Mouse (Mus musculus) midbrain, embryonic 15.5 days (tissue): ENCODE data around the gene Slc16a6. TPM values are rescaled to one million over a fixed set of nuclear protein-coding genes. Genes with fewer than 3 reads are reported as not detected.
"Not testable (repeated sequence)": the region's sequence is repeated elsewhere in the genome, so short reads cannot be mapped to it uniquely, and the experiment has no call there.

Experiments used
- ATAC-seq: fragments of 200-750 bp; cut with Nextera tagmentation; replicated peaks from 2 replicates; pipeline ENCODE4 v1.8.0; 2017; ENCODE audit warnings: moderate TSS enrichment
- H3K27ac ChIP-seq: fragments of 300-500 bp; sonication (generic); 2 replicates; pipeline ENCODE4 v1.5.1; 2015; ENCODE audit warnings: mild to moderate bottlenecking, inconsistent platforms
- H3K27me3 ChIP-seq: fragments of 300-500 bp; sonication (generic); replicated peaks from 2 replicates; pipeline ENCODE4 v1.6.1; 2015; ENCODE audit warnings: inconsistent platforms
- H3K36me3 ChIP-seq: fragments of 300-500 bp; sonication (generic); replicated peaks from 2 replicates; pipeline ENCODE4 v1.6.1; 2015; ENCODE audit warnings: inconsistent platforms
- H3K4me1 ChIP-seq: fragments of 300-500 bp; sonication (generic); 2 replicates; pipeline ENCODE4 v1.6.1; 2015; ENCODE audit warnings: inconsistent platforms
- H3K4me2 ChIP-seq: fragments of 300-500 bp; sonication (generic); 2 replicates; pipeline ENCODE4 v1.6.1; 2015; ENCODE audit warnings: inconsistent platforms, mild to moderate bottlenecking, moderate library complexity
- H3K4me3 ChIP-seq: fragments of 300-500 bp; sonication (generic); 2 replicates; pipeline ENCODE4 v1.5.1; 2015; ENCODE audit warnings: mild to moderate bottlenecking, inconsistent platforms
- H3K9ac ChIP-seq: fragments of 300-500 bp; sonication (generic); 2 replicates; pipeline ENCODE4 v1.6.1; 2015; ENCODE audit warnings: mild to moderate bottlenecking, inconsistent platforms
- H3K9me3 ChIP-seq: fragments of 300-500 bp; sonication (generic); 2 replicates; pipeline ENCODE4 v1.6.1; 2016; ENCODE audit warnings: inconsistent platforms
- WGBS: fragments of 180-500 bp; shearing (Covaris S2); methylation state at CpG from one replicate; pipeline ENCODE4 v1.1.7; 2015; ENCODE audit warnings: mixed read lengths; 5-methylcytosine and 5-hydroxymethylcytosine counted together
- polyA plus RNA-seq: library from polyadenylated mRNA; unstranded; fragments of >200 nt; fragmentation: Nextera tagmentation; extraction: Ambion mirVana; gene quantifications from 2 replicates; pipeline ENCODE4 v1.2.1, GENCODE M21; 2015

The Slc16a6 gene
- polyA plus RNA-seq, 1 experiment from 2014 or later = 4.1 TPM

DNA sequence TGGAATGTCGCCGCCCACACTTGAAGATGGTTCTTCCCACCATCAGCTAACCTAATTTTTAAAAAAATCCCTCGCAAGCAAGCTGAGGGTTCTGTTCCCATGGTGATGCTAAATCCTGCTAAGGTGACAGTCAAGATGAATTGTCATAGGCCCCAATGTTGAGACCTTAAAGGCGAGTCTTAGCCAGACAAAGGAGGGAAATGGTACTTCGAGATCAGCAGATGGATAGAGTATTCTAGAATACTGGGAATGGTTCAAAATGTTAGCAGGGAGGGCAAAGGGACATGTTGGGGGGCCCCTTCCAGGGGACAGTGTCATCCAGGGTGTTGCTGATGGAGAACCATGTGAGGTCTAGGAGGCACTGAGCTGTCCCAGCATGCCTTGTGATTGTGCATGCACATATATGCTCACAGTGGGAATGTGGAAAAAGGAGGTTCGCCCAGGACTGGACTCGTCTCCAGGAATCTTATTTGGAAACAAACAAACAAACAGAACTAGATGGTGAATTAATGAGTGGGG, 23.1 kb upstream of the Slc16a6 start:
- 88% methylated on average over 7 of the region's 7 CpGs for WGBS
- no peak overlapping the region for H3K9ac ChIP-seq
- H3K27ac ChIP-seq = no peak overlapping the region
- H3K4me3 ChIP-seq = no peak overlapping the region
- H3K4me1 ChIP-seq = peaks cover 20% of the 10 kb centered on the region
- no peaks in the 10 kb centered on the region for H3K27me3 ChIP-seq
- H3K4me2 ChIP-seq = no peak overlapping the region
- H3K9me3 ChIP-seq = no peaks in the 10 kb centered on the region
- ATAC-seq = no peak
- no peaks in the 10 kb centered on the region for H3K36me3 ChIP-seq

DNA sequence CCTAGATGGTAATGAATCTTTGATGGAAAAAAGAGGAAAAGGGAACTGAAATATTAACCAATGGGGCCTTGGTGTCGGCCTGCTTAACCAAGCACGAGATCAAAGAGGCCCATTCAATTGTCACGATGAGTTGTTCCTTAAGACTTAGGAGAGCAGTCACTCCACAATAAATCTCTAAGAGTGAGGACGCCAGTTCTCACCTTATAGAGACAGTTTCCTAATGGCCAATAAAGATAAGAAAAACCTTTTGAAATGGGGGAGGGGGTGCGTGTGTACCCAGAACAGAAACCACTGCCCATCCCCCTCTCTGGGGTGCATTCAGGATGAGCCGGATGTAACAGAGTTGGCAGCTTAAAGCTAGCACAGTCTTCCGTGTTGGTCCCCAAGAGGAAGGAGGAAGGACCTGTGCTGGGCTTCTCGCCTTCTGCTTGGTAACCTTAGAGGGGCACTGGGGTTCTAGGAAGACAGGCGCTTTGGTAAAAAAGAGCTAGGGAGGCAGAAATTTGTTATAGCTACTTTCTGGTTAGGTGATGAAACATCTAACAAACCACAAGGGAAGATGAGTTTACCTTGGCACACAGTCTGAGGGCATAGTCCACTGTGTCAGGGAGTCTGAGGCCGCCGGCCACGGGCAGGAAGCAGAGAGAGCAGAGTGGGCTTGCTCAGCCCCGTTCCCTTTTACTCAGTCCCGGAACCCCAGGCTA, 22.5 kb upstream of the Slc16a6 start:
- no peak for ATAC-seq
- Histone ChIP-seq H3K27me3 (no peaks in the 10 kb centered on the region), H3K4me2 (no peak overlapping the region), H3K9me3 (no peaks in the 10 kb centered on the region), H3K27ac (no peak overlapping the region), H3K9ac (no peak overlapping the region), H3K4me3 (no peak overlapping the region), H3K36me3 (no peaks in the 10 kb centered on the region), H3K4me1 (peaks cover 20% of the 10 kb centered on the region)
- WGBS = 56% methylated on average over 14 of the region's 14 CpGs

DNA sequence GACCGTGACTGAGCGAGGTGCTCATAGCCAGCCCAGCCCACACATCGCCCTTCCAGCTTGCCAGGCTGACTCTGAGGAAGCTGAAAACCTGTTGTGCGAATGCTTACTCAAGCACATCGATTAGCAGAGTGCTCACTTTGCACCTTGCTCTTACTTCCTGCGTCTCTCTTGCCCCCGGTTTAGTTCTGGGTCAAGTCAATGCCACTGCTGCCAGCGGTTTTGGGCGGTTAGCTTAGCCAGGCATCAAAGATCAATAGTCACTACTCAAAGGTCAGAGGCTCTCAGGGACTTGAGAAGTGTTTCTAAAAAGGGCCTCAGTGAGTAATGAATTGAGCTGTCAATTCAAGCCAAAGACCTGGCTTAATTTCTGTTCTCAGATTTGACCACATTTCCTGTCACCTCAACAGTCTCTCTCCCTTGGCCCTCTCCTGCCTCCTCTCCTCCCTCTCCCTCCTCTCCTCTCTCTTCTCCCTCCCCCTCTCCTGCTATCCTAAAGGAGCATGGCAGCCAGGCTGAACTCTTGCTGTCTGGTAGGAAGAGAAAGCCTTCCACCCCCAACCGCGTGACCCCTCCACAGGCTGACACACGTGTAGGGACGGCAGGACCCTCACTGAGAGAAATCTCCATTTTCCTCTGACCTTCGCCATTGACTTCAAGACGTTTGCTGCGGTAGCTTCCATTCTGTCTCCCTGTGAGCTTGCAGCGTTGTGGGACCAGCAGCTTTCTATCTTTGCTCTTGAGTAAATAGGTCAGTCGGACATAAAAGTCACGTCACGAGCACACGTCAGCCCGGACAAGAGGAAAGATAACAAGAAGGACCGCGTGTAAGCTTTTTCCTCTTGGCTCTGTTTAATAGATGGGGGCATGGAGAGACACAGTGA, 21.7 kb upstream of the Slc16a6 start:
- Histone ChIP-seq H3K36me3 (no peaks in the 10 kb centered on the region), H3K4me1 (peaks cover 20% of the 10 kb centered on the region), H3K4me2 (no peak overlapping the region), H3K9ac (no peak overlapping the region), H3K4me3 (no peak overlapping the region), H3K9me3 (no peaks in the 10 kb centered on the region), H3K27ac (no peak overlapping the region), H3K27me3 (no peaks in the 10 kb centered on the region)
- no peak for ATAC-seq
- 56% methylated on average over 24 of the region's 24 CpGs for WGBS

DNA sequence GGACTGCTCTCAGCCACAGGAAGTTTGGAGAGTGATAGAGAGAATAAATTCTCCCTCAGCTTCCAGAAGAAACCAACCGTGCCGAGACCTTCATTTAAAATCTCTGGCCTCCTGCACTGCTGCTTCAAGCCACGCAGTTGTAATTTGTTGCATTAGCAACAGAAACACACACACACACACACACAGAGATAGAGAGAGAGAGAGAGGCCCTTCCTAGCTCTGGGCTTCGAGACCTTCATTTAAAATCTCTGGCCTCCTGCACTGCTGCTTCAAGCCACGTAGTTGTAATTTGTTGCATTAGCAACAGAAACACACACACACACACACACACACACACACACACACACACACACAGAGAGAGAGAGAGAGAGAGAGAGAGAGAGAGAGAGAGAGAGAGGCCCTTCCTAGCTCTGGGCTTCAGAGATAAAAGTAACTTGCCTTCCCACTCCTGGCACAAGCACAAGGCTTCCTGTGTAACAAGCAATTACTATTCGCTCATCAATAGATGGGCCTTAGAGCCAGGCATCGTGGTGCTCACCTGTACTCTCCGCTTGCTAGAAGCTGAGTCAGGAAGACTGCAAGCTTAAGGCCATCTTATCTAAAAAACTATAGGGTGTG, 19.6 kb upstream of the Slc16a6 start:
- 72% methylated on average over 8 of the region's 8 CpGs for WGBS
- H3K4me3 ChIP-seq, H3K27ac ChIP-seq, H3K9me3 ChIP-seq, H3K4me2 ChIP-seq, H3K36me3 ChIP-seq, ATAC-seq, H3K27me3 ChIP-seq, H3K9ac ChIP-seq: not testable (repeated sequence)
- H3K4me1 ChIP-seq = peaks cover 18% of the 10 kb centered on the region

DNA sequence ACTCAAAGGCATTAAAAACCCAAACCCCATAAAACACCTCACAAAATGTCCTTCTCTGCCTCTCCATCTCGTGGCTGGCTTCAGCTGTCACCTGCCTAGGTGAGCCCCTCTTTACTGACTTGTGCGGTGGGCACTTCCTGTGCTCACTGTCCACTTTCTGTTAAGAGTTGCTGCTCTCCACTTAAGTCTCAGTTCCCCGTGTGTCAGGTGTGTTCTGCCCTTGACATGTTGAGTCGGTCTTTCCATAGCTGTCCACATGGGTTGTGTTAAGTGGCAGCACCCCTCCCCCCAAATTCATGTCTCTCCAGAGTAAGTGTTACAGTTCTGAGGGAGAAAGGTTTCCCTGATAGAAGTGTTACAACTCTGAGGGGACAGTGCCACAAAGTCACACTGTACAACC, 18.4 kb upstream of the Slc16a6 start:
- Histone ChIP-seq H3K27ac (no peak overlapping the region), H3K4me3 (no peak overlapping the region), H3K27me3 (no peaks in the 10 kb centered on the region), H3K9me3 (no peaks in the 10 kb centered on the region), H3K4me2 (no peak overlapping the region), H3K4me1 (peaks cover 9% of the 10 kb centered on the region; the same call in 1 of the 2 replicates), H3K9ac (no peak overlapping the region), H3K36me3 (no peaks in the 10 kb centered on the region)
- WGBS = 83% methylated on average over 4 of the region's 4 CpGs
- ATAC-seq = no peak

DNA sequence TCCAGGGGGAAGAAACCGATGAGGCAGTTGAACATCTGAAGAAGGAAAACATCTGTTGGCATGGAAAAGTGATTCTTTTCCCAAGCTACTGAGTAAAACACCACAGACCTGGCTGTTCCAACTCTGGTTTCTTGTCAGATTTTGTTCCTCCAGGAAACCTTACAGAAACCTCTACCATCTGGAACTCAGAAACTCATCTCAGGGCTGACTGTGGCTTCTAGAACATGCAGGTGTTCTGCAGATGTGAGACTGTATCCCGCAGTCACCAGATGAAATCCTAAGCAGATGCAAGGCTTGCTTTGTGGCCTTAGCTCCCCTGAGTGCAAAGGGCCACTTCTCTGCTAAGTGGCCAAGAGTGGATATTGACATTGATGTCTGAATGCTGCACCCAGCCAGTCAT, 16.4 kb upstream of the Slc16a6 start:
- no peaks in the 10 kb centered on the region for H3K9me3 ChIP-seq
- no peak for ATAC-seq
- no peaks in the 10 kb centered on the region for H3K4me1 ChIP-seq
- no peak overlapping the region for H3K4me3 ChIP-seq
- H3K9ac ChIP-seq = no peak overlapping the region
- no peak overlapping the region for H3K27ac ChIP-seq
- H3K36me3 ChIP-seq = no peaks in the 10 kb centered on the region
- WGBS = 88% methylated on average over 2 of the region's 2 CpGs
- H3K27me3 ChIP-seq = no peaks in the 10 kb centered on the region
- no peak overlapping the region for H3K4me2 ChIP-seq

DNA sequence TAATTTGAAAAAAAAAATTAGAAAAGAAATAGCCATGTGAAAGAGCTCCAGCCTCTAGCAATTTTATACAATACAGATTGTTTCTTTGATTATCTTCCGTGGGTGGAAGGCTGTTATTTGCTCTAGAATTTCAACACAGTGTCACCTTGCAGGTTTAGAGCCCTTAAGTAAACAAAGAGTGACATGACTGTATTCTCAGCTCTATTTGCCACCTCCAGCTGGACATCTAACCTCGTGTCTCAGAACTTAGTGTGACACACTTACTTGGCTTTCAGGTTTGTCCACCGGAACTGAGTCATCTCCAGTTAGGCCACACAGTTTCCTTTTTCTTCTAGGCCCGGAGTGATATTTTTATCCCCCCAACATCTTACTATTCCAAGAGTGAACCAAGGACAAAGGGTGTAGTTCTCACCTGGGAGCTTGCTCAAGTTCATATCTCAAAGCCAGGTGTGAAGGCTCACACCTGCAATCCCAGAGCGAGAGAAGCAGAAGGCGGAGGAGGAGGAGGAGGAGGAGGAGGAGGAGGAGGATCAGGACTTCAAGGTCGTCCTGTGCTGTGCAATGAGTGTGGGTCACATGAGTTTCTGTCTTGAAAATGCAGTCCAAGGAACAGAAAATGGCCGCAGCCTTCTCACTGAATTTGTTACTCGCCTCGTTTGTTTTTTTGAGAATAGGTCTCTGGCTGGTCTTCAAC, 14.7 kb upstream of the Slc16a6 start:
- H3K4me3 ChIP-seq = no peak overlapping the region
- no peaks in the 10 kb centered on the region for H3K36me3 ChIP-seq
- no peak overlapping the region for H3K9ac ChIP-seq
- H3K27me3 ChIP-seq = no peaks in the 10 kb centered on the region
- ATAC-seq = no peak
- no peaks in the 10 kb centered on the region for H3K9me3 ChIP-seq
- WGBS = 79% methylated on average over 10 of the region's 10 CpGs
- no peak overlapping the region for H3K4me2 ChIP-seq
- H3K4me1 ChIP-seq = no peaks in the 10 kb centered on the region
- no peak overlapping the region for H3K27ac ChIP-seq

DNA sequence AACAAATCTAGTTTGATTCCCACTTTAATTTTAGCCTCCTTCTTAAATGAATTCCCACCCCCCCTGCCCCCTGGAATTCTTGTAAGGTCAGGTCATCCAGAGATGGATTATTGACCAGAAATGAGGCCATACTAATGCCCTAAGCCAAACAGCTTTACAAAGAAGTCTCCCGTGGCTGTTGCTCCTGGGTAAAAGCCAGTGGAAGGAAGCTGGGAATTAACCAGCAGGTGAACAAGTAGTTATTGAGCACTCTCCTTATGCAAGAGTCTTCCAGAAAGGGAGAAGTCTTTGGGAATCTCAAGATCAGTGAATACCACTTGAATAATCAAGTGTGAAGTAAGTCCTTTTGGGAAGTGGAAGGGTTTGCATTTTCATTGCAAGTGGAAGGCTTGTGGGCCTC, 13.7 kb upstream of the Slc16a6 start:
- H3K4me2 ChIP-seq = no peak overlapping the region
- H3K36me3 ChIP-seq = no peaks in the 10 kb centered on the region
- H3K9ac ChIP-seq = no peak overlapping the region
- no peaks in the 10 kb centered on the region for H3K27me3 ChIP-seq
- ATAC-seq = no peak
- 15% methylated on average over 1 of the region's 1 CpGs for WGBS
- H3K4me3 ChIP-seq = no peak overlapping the region
- H3K4me1 ChIP-seq = no peaks in the 10 kb centered on the region
- H3K27ac ChIP-seq = no peak overlapping the region
- H3K9me3 ChIP-seq = no peaks in the 10 kb centered on the region

DNA sequence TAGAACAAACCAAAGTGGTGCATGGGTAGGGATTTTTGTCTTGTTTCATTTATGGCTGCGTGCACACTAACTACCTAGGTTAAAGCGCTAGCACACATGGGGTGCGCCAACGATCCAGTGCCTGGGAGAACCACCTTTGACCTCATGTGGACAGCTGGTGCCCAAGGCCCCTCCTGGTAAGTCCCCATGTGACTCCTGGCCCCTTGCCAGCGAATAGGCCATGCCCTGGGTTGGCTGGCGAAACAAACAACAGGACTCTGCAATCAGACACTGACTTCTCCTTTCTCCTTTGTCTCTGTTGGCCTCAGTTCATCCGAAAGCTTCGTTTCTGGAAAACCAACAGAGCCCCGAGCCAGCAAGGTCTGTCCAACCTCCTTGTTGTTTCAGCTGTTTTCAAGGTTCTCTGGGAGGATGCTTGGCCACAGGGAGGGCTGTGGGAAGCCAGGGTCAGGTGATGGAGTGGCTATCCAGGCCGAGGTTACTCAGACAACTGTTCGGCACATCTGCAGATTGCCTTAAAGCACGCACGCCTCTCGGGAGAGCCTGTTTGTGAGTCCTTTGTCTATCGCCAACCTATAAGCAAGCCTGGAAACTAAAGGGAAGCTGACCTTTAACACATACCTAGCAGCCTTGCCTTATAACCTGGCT, 12.1 kb upstream of the Slc16a6 start:
- 90% methylated on average over 15 of the region's 15 CpGs for WGBS

DNA sequence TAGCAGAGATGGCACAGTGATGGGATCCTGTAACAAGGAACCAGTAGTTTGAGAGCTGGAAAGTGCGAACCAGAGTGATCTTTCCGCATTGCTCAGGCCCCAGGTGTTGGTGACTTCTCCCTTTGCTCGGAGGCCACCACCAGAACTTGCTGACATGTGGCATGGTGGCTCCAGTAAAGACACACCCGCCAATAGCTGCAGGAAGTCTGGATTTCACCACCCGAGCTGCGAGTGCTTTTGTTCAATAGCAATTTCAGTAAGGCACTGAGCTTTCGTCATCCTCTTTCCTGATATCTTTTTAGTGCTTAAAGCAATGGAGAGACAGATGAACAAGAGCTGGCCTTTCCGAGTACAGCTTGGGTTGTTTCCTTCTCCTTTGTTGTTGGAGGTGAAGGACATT, 7.0 kb upstream of the Slc16a6 start:
- Histone ChIP-seq H3K27ac (no peak overlapping the region), H3K9me3 (no peaks in the 10 kb centered on the region), H3K27me3 (no peaks in the 10 kb centered on the region), H3K4me1 (no peaks in the 10 kb centered on the region), H3K36me3 (no peaks in the 10 kb centered on the region), H3K4me2 (no peak overlapping the region), H3K4me3 (no peak overlapping the region), H3K9ac (no peak overlapping the region)
- whole genome bisulfite sequencing = 77% methylated on average over 8 of the region's 8 CpGs
- ATAC-seq = no peak

More for the DNA sequence above, 12.1 kb upstream of the Slc16a6 start:
- H3K9ac ChIP-seq = no peak overlapping the region
- H3K4me3 ChIP-seq = no peak overlapping the region
- no peaks in the 10 kb centered on the region for H3K36me3 ChIP-seq
- H3K4me2 ChIP-seq = no peak overlapping the region
- ATAC-seq = no peak
- H3K27me3 ChIP-seq = no peaks in the 10 kb centered on the region
- H3K4me1 ChIP-seq = no peaks in the 10 kb centered on the region
- H3K9me3 ChIP-seq = no peaks in the 10 kb centered on the region
- H3K27ac ChIP-seq = no peak overlapping the region

DNA sequence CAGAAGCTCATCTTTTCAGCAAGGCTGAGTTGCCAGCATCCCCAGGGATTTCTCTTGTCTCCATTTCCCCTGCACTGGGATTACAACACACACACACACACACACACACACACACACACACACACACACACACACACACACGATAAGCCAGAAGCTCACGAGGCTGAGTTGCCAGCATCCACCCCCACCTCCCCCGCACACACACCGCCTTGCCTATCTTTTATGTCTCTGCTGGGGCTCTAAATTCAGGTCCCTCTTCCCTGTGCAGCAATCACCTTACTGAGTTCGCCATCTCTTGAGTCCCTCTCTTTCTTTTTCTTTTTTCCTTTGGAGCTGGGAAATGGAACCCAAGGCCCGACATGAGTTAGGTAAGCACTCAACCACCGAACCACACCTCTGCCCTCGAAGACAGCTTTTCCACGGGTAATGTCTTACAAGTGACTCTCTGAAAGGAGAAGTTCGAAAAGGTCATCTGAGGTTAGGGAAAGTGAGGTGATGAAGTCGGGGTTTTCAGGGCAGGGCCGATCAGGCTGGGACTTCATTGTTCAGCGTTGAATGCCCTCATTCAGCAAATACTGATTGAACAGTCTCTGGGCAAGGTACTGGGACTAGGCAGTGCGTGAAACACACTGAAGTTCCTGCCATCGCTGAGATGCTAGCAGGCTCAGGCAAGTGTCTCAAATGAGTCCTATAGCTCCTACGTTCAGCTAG, 6.3 kb upstream of the Slc16a6 start:
- ATAC-seq = no peak
- Histone ChIP-seq H3K9me3 (no peaks in the 10 kb centered on the region), H3K27ac (no peak overlapping the region), H3K27me3 (no peaks in the 10 kb centered on the region), H3K4me1 (no peaks in the 10 kb centered on the region), H3K4me3 (no peak overlapping the region), H3K36me3 (no peaks in the 10 kb centered on the region), H3K9ac (no peak overlapping the region), H3K4me2 (no peak overlapping the region)
- WGBS = 44% methylated on average over 16 of the region's 16 CpGs
